In genomic region chr10:56484931-56485330, GRCm38 (mm10) we compare ENCODE assay signal across 17 mouse cellular contexts.
DNase-seq lines count a peak whose midpoint lies in the region; ATAC-seq and TF ChIP-seq lines count a peak whose summit lies in the region.
"Had no signal": no experiment of that assay in that cellular context is flagged by ENCODE, and none has a peak within 500 bp of the region (broad histone marks: within the 10 kb centered on the region; RNA-seq: fewer than 3 reads in every experiment).

No protein-coding gene starts in this region.

- ATAC-seq in forebrain, embryonic 14.5 days = peak; percentile 90
- ATAC-seq in forebrain, postnatal 0 days = peak; percentile 38; the same call in 1 of the 2 replicates
- ATAC-seq: hindbrain, postnatal 0 days; intestine, embryonic 15.5 days had no signal

- H3K4me3 ChIP-seq in forebrain, embryonic 14.5 days (ENCODE audit: low read depth, low read length) = no peak overlapping the region
- H3K4me3 ChIP-seq in forebrain, embryonic 10.5 days = no peak overlapping the region
- H3K4me3 ChIP-seq in testis, adult 2 months (ENCODE audit: control insufficient read depth, low read depth, low read length) = no peak overlapping the region
- no peak overlapping the region for H3K4me3 ChIP-seq in forebrain, postnatal 0 days (ENCODE audit: low read depth, low read length)
- H3K4me3 ChIP-seq: embryonic facial prominence, embryonic 12.5 days; heart, embryonic 10.5 days; hindbrain, embryonic 13.5 days; intestine, embryonic 15.5 days had no signal

- peaks cover 2% of the 10 kb centered on the region; the same call in 1 of the 2 replicates for H3K4me1 ChIP-seq in forebrain, embryonic 14.5 days (ENCODE audit: control insufficient read depth, insufficient read depth, low read length)
- H3K4me1 ChIP-seq in forebrain, embryonic 10.5 days = no peaks in the 10 kb centered on the region
- H3K4me1 ChIP-seq in testis, adult 2 months (ENCODE audit: control insufficient read depth, insufficient read depth, low read length) = no peaks in the 10 kb centered on the region
- no peaks in the 10 kb centered on the region for H3K4me1 ChIP-seq in forebrain, postnatal 0 days (ENCODE audit: insufficient read depth)
- H3K4me1 ChIP-seq: embryonic facial prominence, embryonic 12.5 days; hindbrain, embryonic 13.5 days; intestine, embryonic 15.5 days had no signal

- no peaks in the 10 kb centered on the region for H3K36me3 ChIP-seq in forebrain, embryonic 14.5 days (ENCODE audit: control insufficient read depth, insufficient read depth, low read length)
- no peaks in the 10 kb centered on the region for H3K36me3 ChIP-seq in forebrain, embryonic 10.5 days (replicated peaks)
- no peaks in the 10 kb centered on the region for H3K36me3 ChIP-seq in testis, adult 2 months (ENCODE audit: control insufficient read depth, insufficient read depth, low read length)
- H3K36me3 ChIP-seq in forebrain, postnatal 0 days (ENCODE audit: insufficient read depth) = no peaks in the 10 kb centered on the region
- H3K36me3 ChIP-seq: embryonic facial prominence, embryonic 12.5 days; heart, embryonic 10.5 days; hindbrain, embryonic 13.5 days; intestine, embryonic 15.5 days had no signal

- no peaks in the 10 kb centered on the region for H3K9me3 ChIP-seq in forebrain, embryonic 14.5 days (replicated peaks; ENCODE audit: control insufficient read depth, low read length)
- no peaks in the 10 kb centered on the region for H3K9me3 ChIP-seq in forebrain, embryonic 10.5 days
- H3K9me3 ChIP-seq in forebrain, postnatal 0 days (ENCODE audit: low read length) = no peaks in the 10 kb centered on the region
- H3K9me3 ChIP-seq: embryonic facial prominence, embryonic 12.5 days; heart, embryonic 10.5 days; hindbrain, embryonic 13.5 days; intestine, embryonic 15.5 days had no signal

- no peak overlapping the region for H3K4me2 ChIP-seq in forebrain, embryonic 14.5 days (ENCODE audit: low read length)
- no peak overlapping the region for H3K4me2 ChIP-seq in forebrain, postnatal 0 days (ENCODE audit: low read depth)
- H3K4me2 ChIP-seq: embryonic facial prominence, embryonic 12.5 days; hindbrain, embryonic 13.5 days; intestine, embryonic 15.5 days had no signal

- no peak overlapping the region for H3K9ac ChIP-seq in forebrain, embryonic 14.5 days (ENCODE audit: low read length)
- H3K9ac ChIP-seq in forebrain, postnatal 0 days = no peak overlapping the region
- H3K9ac ChIP-seq: embryonic facial prominence, embryonic 12.5 days; hindbrain, embryonic 13.5 days; intestine, embryonic 15.5 days had no signal

- no peak overlapping the region for H3K27ac ChIP-seq in forebrain, embryonic 14.5 days (ENCODE audit: low read depth, low read length)
- no peak overlapping the region for H3K27ac ChIP-seq in forebrain, embryonic 10.5 days
- H3K27ac ChIP-seq in testis, adult 2 months (ENCODE audit: control insufficient read depth, insufficient read depth, low read depth, low read length) = peak overlapping the region; percentile 57
- H3K27ac ChIP-seq in forebrain, postnatal 0 days (ENCODE audit: low read depth, low read length) = no peak overlapping the region
- H3K27ac ChIP-seq: embryonic facial prominence, embryonic 12.5 days; heart, embryonic 10.5 days; hindbrain, embryonic 13.5 days; hindbrain, postnatal 0 days; intestine, embryonic 15.5 days had no signal

- 53% methylated on average over 8 of the region's 8 CpGs for WGBS in forebrain, embryonic 14.5 days
- WGBS in forebrain, embryonic 10.5 days = 95% methylated on average over 8 of the region's 8 CpGs
- 56% methylated on average over 8 of the region's 8 CpGs for WGBS in forebrain, postnatal 0 days

- peak; percentile 82 for DNase-seq in forebrain, embryonic 14.5 days (ENCODE audit: low spot score)
- no peak for DNase-seq in forebrain, embryonic 10.5 days (ENCODE audit: extremely low spot score, low spot score)
- no peak for DNase-seq in testis, postnatal 10 days (ENCODE audit: low spot score)
- no peak for DNase-seq in forebrain, postnatal 0 days
- DNase-seq in T-cell, adult 2 months (ENCODE audit: low spot score) = no peak
- DNase-seq: cerebellum, adult 18-20 months; cerebellum, postnatal 14 days; gastrocnemius, postnatal 36 days; heart, adult 18-20 months; heart, postnatal 10 days; kidney, adult 18-20 months had no signal

- no peaks in the 10 kb centered on the region for H3K27me3 ChIP-seq in forebrain, embryonic 14.5 days (replicated peaks; ENCODE audit: control insufficient read depth, insufficient read depth, low read length)
- no peaks in the 10 kb centered on the region for H3K27me3 ChIP-seq in forebrain, embryonic 10.5 days (ENCODE audit: poor library complexity, severe bottlenecking)
- no peaks in the 10 kb centered on the region for H3K27me3 ChIP-seq in testis, adult 2 months (ENCODE audit: control insufficient read depth, insufficient read depth, low read length)
- H3K27me3 ChIP-seq in forebrain, postnatal 0 days (ENCODE audit: insufficient read depth, low read length) = no peaks in the 10 kb centered on the region
- H3K27me3 ChIP-seq: embryonic facial prominence, embryonic 12.5 days; hindbrain, embryonic 13.5 days; intestine, embryonic 15.5 days had no signal

- no peak for TF ChIP-seq POLR2A in testis, adult 2 months (IDR thresholded peaks at IDR 0.05; ENCODE audit: control insufficient read depth, low read depth, low read length)

- no peak for TF ChIP-seq CTCF in testis, adult 2 months (IDR thresholded peaks at IDR 0.05; ENCODE audit: control insufficient read depth, insufficient read depth, insufficient replicate concordance, low read depth, low read length)
- no peak for TF ChIP-seq CTCF in forebrain, postnatal 0 days (IDR thresholded peaks at IDR 0.05; ENCODE audit: low read depth)
